Mouse (Mus musculus) embryonic facial prominence, embryonic 12.5 days (tissue): Measurements from ENCODE around the gene Rapgef5. TPM values are rescaled to one million over a fixed set of nuclear protein-coding genes. Genes with fewer than 3 reads are reported as not detected.

Experiments used
- ATAC-seq: fragments of 200-750 bp; cut with Nextera tagmentation; 2 replicates; pipeline ENCODE4 v1.8.0; 2017; ENCODE audit not compliant: insufficient number of reproducible peaks, insufficient read depth, low FRiP score, low TSS enrichment
- H3K27ac ChIP-seq: fragments of 300-500 bp; sonication (generic); 2 replicates; pipeline ENCODE4 v1.5.1; 2016; ENCODE audit warnings: mild to moderate bottlenecking
- H3K27me3 ChIP-seq: fragments of 300-500 bp; sonication (generic); 2 replicates; pipeline ENCODE4 v1.6.1; 2016; ENCODE audit warnings: mild to moderate bottlenecking, moderate library complexity
- H3K36me3 ChIP-seq: fragments of 300-500 bp; sonication (generic); 2 replicates; pipeline ENCODE4 v1.6.1; 2016; ENCODE audit warnings: mild to moderate bottlenecking
- H3K4me1 ChIP-seq: fragments of 300-500 bp; sonication (generic); 2 replicates; pipeline ENCODE4 v1.6.1; 2016
- H3K4me2 ChIP-seq: fragments of 300-500 bp; sonication (generic); replicated peaks from 2 replicates; pipeline ENCODE4 v1.6.1; 2016; ENCODE audit warnings: mild to moderate bottlenecking, moderate library complexity
- H3K4me3 ChIP-seq: fragments of 300-500 bp; sonication (generic); 2 replicates; pipeline ENCODE4 v1.5.1; 2016; ENCODE audit warnings: mild to moderate bottlenecking
- H3K9ac ChIP-seq: fragments of 300-500 bp; sonication (generic); 2 replicates; pipeline ENCODE4 v1.6.1; 2016; ENCODE audit warnings: mild to moderate bottlenecking, moderate library complexity
- H3K9me3 ChIP-seq: fragments of 300-500 bp; sonication (generic); 2 replicates; pipeline ENCODE4 v1.6.1; 2016; ENCODE audit warnings: mild to moderate bottlenecking, moderate library complexity
- WGBS: fragments of 180-500 bp; shearing (Covaris S2); methylation state at CpG from one replicate; pipeline ENCODE4 v1.1.7; 2016; 5-methylcytosine and 5-hydroxymethylcytosine counted together
- polyA plus RNA-seq: library from polyadenylated mRNA; unstranded; fragments of >200 nt; fragmentation: Nextera tagmentation; extraction: Ambion mirVana; gene quantifications from 2 replicates; pipeline ENCODE4 v1.2.1, GENCODE M21; 2016

Gene Rapgef5
- polyA plus RNA-seq, 1 experiment from 2014 or later, result 12.8 TPM

GRCm38 (mm10) chr12:117760373-117760772 lies 244.1 kb downstream of the Rapgef5 start:
- no peak for ATAC-seq
- Histone ChIP-seq H3K9ac (no peak overlapping the region), H3K36me3 (no peaks in the 10 kb centered on the region), H3K4me1 (no peaks in the 10 kb centered on the region), H3K27ac (no peak overlapping the region), H3K4me2 (no peak overlapping the region), H3K9me3 (no peaks in the 10 kb centered on the region), H3K4me3 (no peak overlapping the region), H3K27me3 (no peaks in the 10 kb centered on the region)
- 84% methylated on average over 5 of the region's 5 CpGs for WGBS

GRCm38 (mm10) chr12:117760846-117761245 lies 244.6 kb downstream of the Rapgef5 start:
- Histone ChIP-seq H3K9ac (no peak overlapping the region), H3K27ac (no peak overlapping the region), H3K4me2 (no peak overlapping the region), H3K27me3 (no peaks in the 10 kb centered on the region), H3K9me3 (no peaks in the 10 kb centered on the region), H3K4me3 (no peak overlapping the region), H3K4me1 (no peaks in the 10 kb centered on the region), H3K36me3 (no peaks in the 10 kb centered on the region)
- ATAC-seq, result no peak

- WGBS, result 50% methylated on average over 1 of the region's 1 CpGs
- ATAC-seq, result no peak
- no peaks in the 10 kb centered on the region for H3K27me3 ChIP-seq
- H3K4me2 ChIP-seq, result no peak overlapping the region
- no peaks in the 10 kb centered on the region for H3K9me3 ChIP-seq
- H3K9ac ChIP-seq, result no peak overlapping the region
- no peaks in the 10 kb centered on the region for H3K36me3 ChIP-seq
- H3K4me3 ChIP-seq, result no peak overlapping the region
- H3K27ac ChIP-seq, result no peak overlapping the region
- no peaks in the 10 kb centered on the region for H3K4me1 ChIP-seq
These were observed 245.4 kb downstream of the Rapgef5 start for GRCm38 (mm10) chr12:117761698-117762097.

GRCm38 (mm10) chr12:117763247-117763646 lies 247.0 kb downstream of the Rapgef5 start:
- Histone ChIP-seq H3K9me3 (no peaks in the 10 kb centered on the region), H3K4me1 (no peaks in the 10 kb centered on the region), H3K27ac (no peak overlapping the region), H3K4me3 (no peak overlapping the region), H3K9ac (no peak overlapping the region), H3K4me2 (no peak overlapping the region), H3K27me3 (no peaks in the 10 kb centered on the region), H3K36me3 (no peaks in the 10 kb centered on the region)
- no peak for ATAC-seq
- 74% methylated on average over 3 of the region's 3 CpGs for WGBS

GRCm38 (mm10) chr12:117764839-117765238 lies 248.6 kb downstream of the Rapgef5 start:
- no peaks in the 10 kb centered on the region for H3K9me3 ChIP-seq
- no peaks in the 10 kb centered on the region for H3K27me3 ChIP-seq
- H3K36me3 ChIP-seq, result no peaks in the 10 kb centered on the region
- WGBS, result 7% methylated on average over 7 of the region's 7 CpGs
- H3K4me1 ChIP-seq, result no peaks in the 10 kb centered on the region
- H3K9ac ChIP-seq, result no peak overlapping the region
- no peak for ATAC-seq
- no peak overlapping the region for H3K27ac ChIP-seq
- H3K4me3 ChIP-seq, result no peak overlapping the region
- no peak overlapping the region for H3K4me2 ChIP-seq

GRCm38 (mm10) chr12:117769113-117769512 lies 252.8 kb downstream of the Rapgef5 start:
- no peak for ATAC-seq
- no peaks in the 10 kb centered on the region for H3K27me3 ChIP-seq
- H3K9me3 ChIP-seq, result no peaks in the 10 kb centered on the region
- H3K27ac ChIP-seq, result no peak overlapping the region
- no peak overlapping the region for H3K9ac ChIP-seq
- no peaks in the 10 kb centered on the region for H3K4me1 ChIP-seq
- H3K4me2 ChIP-seq, result no peak overlapping the region
- no peaks in the 10 kb centered on the region for H3K36me3 ChIP-seq
- no peak overlapping the region for H3K4me3 ChIP-seq
- 9% methylated on average over 5 of the region's 5 CpGs for WGBS

GRCm38 (mm10) chr12:117770211-117770610 lies 253.9 kb downstream of the Rapgef5 start:
- Histone ChIP-seq H3K36me3 (no peaks in the 10 kb centered on the region), H3K9ac (no peak overlapping the region), H3K4me3 (no peak overlapping the region), H3K4me1 (no peaks in the 10 kb centered on the region), H3K9me3 (no peaks in the 10 kb centered on the region), H3K27ac (no peak overlapping the region), H3K4me2 (no peak overlapping the region), H3K27me3 (no peaks in the 10 kb centered on the region)
- WGBS, result 54% methylated on average over 2 of the region's 2 CpGs
- ATAC-seq, result no peak

- Histone ChIP-seq H3K27ac (no peak overlapping the region), H3K4me1 (no peaks in the 10 kb centered on the region), H3K4me3 (no peak overlapping the region), H3K9ac (no peak overlapping the region), H3K27me3 (no peaks in the 10 kb centered on the region), H3K36me3 (no peaks in the 10 kb centered on the region), H3K4me2 (no peak overlapping the region), H3K9me3 (no peaks in the 10 kb centered on the region)
- no peak for ATAC-seq
- WGBS, result 82% methylated on average over 4 of the region's 4 CpGs
These were observed 254.9 kb downstream of the Rapgef5 start for GRCm38 (mm10) chr12:117771156-117771555.

- no peak overlapping the region for H3K4me2 ChIP-seq
- ATAC-seq, result no peak
- H3K27me3 ChIP-seq, result no peaks in the 10 kb centered on the region
- 4% methylated on average over 2 of the region's 2 CpGs for WGBS
- H3K4me1 ChIP-seq, result no peaks in the 10 kb centered on the region
- no peak overlapping the region for H3K9ac ChIP-seq
- no peak overlapping the region for H3K4me3 ChIP-seq
- H3K36me3 ChIP-seq, result no peaks in the 10 kb centered on the region
- no peaks in the 10 kb centered on the region for H3K9me3 ChIP-seq
- no peak overlapping the region for H3K27ac ChIP-seq
These were observed 256.4 kb downstream of the Rapgef5 start for GRCm38 (mm10) chr12:117772638-117773037.

- Histone ChIP-seq H3K36me3 (no peaks in the 10 kb centered on the region), H3K4me2 (no peak overlapping the region), H3K4me3 (no peak overlapping the region), H3K9me3 (no peaks in the 10 kb centered on the region), H3K9ac (no peak overlapping the region), H3K27ac (no peak overlapping the region), H3K27me3 (no peaks in the 10 kb centered on the region), H3K4me1 (no peaks in the 10 kb centered on the region)
- WGBS, result 51% methylated on average over 5 of the region's 5 CpGs
- no peak for ATAC-seq
These were observed 260.6 kb downstream of the Rapgef5 start for GRCm38 (mm10) chr12:117776841-117777240.

GRCm38 (mm10) chr12:117781360-117781759 lies 265.1 kb downstream of the Rapgef5 start:
- H3K4me3 ChIP-seq, result no peak overlapping the region
- H3K36me3 ChIP-seq, result no peaks in the 10 kb centered on the region
- no peak overlapping the region for H3K27ac ChIP-seq
- no peaks in the 10 kb centered on the region for H3K27me3 ChIP-seq
- no peaks in the 10 kb centered on the region for H3K9me3 ChIP-seq
- no peak overlapping the region for H3K4me2 ChIP-seq
- H3K9ac ChIP-seq, result no peak overlapping the region
- 18% methylated on average over 2 of the region's 2 CpGs for WGBS
- no peaks in the 10 kb centered on the region for H3K4me1 ChIP-seq
- no peak for ATAC-seq

- Histone ChIP-seq H3K9ac (no peak overlapping the region), H3K27ac (no peak overlapping the region), H3K27me3 (no peaks in the 10 kb centered on the region), H3K9me3 (no peaks in the 10 kb centered on the region), H3K4me2 (no peak overlapping the region), H3K4me3 (no peak overlapping the region), H3K4me1 (no peaks in the 10 kb centered on the region), H3K36me3 (no peaks in the 10 kb centered on the region)
- 64% methylated on average over 1 of the region's 1 CpGs for WGBS
- ATAC-seq, result no peak
These were observed 267.1 kb downstream of the Rapgef5 start for GRCm38 (mm10) chr12:117783426-117783825.

- Histone ChIP-seq H3K4me3 (no peak overlapping the region), H3K4me2 (no peak overlapping the region), H3K27me3 (no peaks in the 10 kb centered on the region), H3K9me3 (no peaks in the 10 kb centered on the region), H3K36me3 (no peaks in the 10 kb centered on the region), H3K27ac (no peak overlapping the region), H3K4me1 (no peaks in the 10 kb centered on the region; the same call in 1 of the 2 replicates), H3K9ac (no peak overlapping the region)
- no peak for ATAC-seq
- WGBS, result 32% methylated on average over 6 of the region's 6 CpGs
These were observed 270.3 kb downstream of the Rapgef5 start for GRCm38 (mm10) chr12:117786621-117787020.
